Mouse (Mus musculus): ENCODE results near the gene Lipa.

Gene Lipa

DNA sequence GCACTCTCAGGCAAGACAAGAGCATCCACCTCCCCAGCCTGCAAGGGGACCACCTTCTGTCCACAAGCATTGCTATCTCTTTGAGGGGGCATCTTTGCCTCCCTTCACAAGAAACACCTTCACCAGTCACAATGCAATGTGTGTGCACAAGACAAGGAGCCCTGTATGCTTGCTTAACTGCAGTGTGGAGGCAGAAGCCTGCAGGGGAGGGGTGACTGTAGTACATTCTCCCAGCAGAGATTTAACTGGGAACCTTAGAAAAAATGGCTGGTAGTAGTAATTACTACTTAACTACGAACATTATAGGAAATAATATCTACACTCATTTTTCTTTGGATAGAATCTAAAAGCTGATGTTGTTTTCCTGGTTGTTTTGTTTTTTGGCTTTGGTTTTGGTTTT lies 5.3 kb downstream of the Lipa start:
- DNase-seq (ENCODE audit: low spot score), result no peak

GRCm38 (mm10) chr19:34521361-34521760 lies 5.9 kb downstream of the Lipa start:
- DNase-seq (ENCODE audit: low spot score), result no peak

DNA sequence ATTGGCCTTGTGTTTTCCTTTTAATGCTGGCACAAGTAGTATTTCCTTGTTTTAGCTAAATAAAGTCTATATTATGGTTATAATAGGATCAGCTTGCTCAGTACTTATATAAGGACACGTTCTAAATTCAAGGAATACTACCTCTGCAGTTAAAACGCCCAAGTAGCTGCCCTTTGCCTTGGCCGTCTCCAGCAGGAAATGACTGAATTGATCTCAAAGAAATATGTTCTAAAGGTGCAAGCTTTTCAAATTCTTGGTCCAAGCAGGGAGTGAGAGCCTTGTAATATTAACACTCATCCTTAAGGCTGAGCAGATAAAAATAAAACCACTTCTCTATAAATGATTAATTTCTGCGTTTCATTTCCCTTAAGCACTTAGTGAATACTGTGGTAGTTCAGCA lies 7.2 kb downstream of the Lipa start:
- no peak for DNase-seq (ENCODE audit: low spot score)

DNA sequence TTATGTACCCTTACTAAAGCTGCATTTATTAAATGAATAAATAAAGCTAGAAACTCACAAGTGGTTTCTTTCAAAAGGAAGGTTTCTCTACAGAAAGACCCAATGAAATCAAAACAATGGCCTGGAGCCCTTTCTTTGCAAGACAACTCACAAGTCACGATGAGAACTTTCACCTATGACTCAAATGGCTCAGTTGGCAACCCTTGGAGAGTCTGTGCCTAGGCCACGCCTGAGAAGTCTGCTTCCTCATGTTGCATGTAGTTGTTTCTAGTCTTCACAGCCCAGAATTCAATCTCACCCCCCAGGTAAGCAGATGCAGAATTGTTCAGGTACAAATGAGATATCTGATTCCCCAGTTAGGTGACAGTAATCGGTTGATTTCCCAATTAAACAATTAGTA lies 7.6 kb downstream of the Lipa start:
- no peak for DNase-seq (ENCODE audit: low spot score)

DNA sequence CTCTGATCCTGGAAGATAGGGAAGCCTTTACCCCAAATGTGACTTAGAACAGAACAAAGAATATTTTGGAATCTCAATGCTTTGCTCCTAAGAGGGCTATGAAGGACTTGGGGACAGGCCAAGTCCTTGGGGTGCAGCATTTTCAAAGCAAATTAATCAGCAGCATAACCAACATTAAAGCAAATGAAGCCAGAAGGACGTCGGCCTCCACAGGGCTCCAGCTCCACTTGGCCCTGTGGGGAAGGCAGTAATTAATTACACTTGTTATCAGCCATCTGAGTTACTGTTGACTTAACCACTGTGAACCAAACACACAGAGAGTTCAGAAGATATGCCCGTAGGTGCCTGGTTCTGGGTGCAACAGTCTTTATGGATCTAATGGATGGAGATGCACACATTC lies 8.5 kb downstream of the Lipa start:
- DNase-seq (ENCODE audit: low spot score), result no peak

GRCm38 (mm10) chr19:34517812-34518594 lies 9.3 kb downstream of the Lipa start:
- no peak for DNase-seq (ENCODE audit: low spot score)

DNA sequence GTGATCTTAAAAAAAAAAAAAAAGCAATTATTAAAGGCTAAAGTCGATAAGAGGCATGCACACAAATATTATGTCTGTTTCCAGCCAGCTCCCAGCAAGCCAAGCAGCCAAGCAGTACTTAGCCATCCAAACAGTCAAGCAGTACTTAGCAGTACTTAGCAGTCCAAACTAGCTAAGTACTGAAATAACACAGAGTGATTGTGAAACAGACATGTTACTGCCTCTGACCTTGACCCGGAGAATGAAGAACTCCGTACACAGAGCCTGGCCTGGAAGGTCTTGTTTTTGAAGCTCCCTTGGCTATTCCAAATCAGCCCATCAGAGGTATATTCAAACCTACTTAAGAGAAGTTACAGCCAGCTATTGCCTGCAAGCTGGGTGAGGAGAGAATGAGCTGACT lies 10.1 kb downstream of the Lipa start:
- DNase-seq (ENCODE audit: low spot score), result no peak

- DNase-seq (ENCODE audit: low spot score), result no peak
These were observed 10.9 kb downstream of the Lipa start for GRCm38 (mm10) chr19:34516346-34516745.

DNA sequence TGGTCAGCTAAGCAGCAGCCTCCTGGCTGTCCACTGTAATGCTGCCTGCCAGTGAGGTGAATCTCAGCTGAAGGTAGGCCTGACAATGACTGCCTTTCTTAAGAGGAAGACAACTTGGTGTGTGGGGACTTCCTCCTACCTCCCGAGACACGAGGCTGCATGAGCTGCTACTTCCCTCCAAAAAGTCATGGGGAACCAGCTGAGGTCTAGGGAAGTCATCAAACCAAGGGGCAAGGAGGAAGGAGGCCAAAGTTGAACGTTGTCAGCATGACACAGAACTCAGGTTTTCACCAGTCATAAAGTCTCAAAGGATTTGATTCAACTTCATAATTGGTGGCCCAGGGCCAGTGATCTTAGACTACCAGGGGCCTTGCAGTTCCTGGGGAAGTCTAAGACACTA lies 11.6 kb downstream of the Lipa start:
- DNase-seq (ENCODE audit: low spot score), result no peak

DNA sequence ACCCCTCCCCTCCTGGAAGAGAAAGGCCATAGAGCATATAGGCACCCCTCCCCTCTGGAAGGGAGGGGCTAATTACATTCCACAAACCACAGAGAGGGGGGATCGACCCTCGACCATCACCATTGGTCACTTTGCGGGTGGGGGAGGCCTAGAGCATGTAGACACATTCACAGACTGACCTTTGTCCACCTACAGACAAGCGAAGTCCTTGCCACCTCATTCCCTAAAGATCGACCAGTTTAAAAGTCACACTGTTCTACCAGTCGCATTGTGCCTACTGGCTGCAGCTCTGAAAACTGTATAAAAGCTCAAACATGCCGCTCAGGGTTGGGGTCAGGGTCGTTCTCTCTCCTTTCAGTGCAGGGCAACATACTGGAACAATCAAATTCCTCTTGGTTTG lies 15.7 kb downstream of the Lipa start:
- peak; percentile 17 for DNase-seq (ENCODE audit: low spot score)

DNA sequence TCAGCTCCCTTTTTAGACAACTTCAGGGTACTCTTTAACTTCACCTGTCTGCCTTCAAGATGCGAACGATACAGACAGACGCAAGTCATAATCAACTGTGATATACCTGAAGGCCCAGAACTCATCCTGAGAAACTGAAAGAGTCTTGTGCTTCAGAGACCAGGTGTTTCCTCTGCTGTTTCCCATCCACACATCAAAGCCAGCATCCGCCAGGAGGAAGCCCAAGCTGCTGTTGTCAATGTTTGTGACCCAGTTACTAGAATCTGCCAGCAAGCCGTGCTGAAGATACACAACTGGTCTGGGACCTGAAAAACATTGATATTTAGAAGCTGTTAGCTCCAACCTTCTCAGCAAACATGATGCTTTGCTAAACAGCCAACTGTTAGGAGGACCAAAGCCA lies 16.6 kb downstream of the Lipa start:
- DNase-seq (ENCODE audit: low spot score), result no peak

DNA sequence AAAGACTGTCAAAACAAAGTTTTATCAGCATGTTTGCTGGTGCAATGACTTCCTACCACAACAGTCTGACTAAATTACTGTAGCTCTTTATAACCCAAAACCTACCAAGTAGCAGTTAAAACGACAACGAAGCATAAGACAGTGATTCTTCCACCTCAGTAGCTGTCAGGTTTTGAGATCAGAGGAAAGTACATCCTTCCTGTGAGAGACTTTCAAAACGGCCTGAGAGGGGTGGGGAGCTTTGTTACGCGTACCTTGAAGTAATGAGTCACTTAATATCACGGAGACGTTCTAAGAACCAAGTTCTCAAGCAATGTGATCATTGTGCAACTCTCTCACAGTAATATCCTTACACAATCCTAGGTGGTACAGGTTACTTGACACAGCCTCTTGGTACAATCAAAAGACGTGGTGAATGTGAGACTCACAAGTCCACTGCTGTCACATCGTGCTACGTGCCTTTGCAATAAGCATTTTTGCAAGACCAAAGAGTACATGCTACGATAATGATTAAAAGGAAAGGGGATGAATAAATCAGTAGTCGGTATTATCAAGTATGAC lies 22.0 kb downstream of the Lipa start:
- no peak for DNase-seq (ENCODE audit: low spot score)

DNA sequence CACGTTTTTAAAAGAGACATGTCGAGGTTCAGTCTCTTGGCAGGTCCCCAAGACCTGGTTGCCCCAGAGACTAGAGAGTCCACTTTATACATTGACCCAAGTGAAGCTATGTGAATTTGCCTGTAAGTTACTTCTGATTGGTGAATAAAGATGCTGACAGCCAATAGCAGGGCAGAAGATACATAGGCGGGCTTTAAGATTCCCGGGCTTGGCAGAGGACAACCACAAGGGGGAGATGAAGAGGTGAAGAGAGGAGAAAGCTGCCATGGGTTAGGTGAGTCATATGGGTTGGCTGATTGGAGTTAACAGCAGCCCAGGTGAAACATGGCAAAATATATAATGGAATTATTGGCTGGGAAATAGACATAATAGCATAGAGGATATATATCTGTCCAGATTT lies 26.5 kb downstream of the Lipa start:
- DNase-seq (ENCODE audit: low spot score), result peak; percentile 77

- no peak for DNase-seq (ENCODE audit: low spot score)
These were observed 30.9 kb downstream of the Lipa start for GRCm38 (mm10) chr19:34496353-34496752.

DNA sequence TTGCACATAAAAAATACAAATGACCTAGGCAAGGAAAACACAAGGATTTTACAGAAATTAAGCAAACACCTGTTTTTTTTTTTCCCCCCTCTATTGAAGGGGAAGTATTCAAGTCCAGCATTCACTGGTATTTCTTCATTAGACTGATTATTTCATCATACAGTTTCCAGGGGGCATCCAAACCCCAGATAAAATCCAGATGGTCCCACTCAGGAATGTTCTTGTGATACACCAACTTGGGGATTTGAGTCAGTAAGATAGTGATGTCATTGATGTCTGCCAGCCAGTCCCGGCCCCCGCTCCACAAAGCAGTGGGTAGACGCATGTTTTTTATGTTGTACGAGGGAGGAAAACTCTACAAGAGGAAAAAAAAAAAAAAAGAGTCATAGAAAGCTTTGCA lies 33.4 kb downstream of the Lipa start:
- DNase-seq (ENCODE audit: low spot score), result no peak

GRCm38 (mm10) chr19:34483547-34483946 lies 43.7 kb downstream of the Lipa start:
- peak; percentile 86 for DNase-seq (ENCODE audit: low spot score)

- DNase-seq (ENCODE audit: low spot score), result peak; percentile 80
These were observed 52.0 kb downstream of the Lipa start, which contains the start of gene Ch25h for GRCm38 (mm10) chr19:34474991-34475971. Gene Ch25h, minus strand, starts transcription at chr19:34475164.

GRCm38 (mm10) chr19:34474228-34474990 lies 52.9 kb downstream of the Lipa start:
- peak; percentile 15 for DNase-seq (ENCODE audit: low spot score)

DNA sequence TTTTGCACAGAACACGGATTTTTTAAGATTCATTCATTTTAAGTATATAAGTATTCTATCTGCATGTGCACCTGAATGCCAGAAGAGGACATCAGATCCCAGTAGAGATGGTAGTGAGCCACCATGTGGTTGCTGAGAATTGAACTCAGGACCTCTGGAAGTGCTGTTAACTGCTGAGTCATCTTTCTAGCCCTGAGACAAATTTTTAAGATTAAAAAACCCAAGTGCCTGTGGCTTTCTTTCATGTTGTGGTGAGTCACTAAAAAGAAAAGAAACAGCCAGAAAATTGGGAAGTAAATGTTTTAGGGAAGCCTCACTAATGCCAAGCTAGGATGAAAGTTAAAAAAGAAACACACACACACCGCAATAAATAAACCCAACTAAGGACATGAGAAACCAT lies 55.6 kb downstream of the Lipa start:
- no peak for DNase-seq (ENCODE audit: low spot score)

DNA sequence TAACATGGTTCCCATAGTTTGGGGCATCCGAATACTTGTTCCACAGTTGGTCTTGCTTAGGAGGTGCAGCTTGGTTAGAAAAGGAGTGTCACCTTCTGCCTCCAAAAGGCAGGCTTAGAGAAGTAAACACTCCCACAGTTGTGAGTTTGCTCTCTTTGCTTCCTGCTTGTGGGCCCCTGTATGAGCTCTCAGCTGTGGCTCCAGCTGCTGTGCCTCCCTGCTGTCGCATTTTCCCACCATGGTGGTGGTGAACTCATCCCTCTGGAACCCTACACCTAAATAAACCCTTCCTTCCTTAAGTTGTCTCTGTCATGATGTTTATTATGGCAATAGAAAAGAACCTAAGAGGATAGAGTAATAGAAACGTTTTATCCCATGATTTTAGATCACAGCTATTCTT lies 58.5 kb downstream of the Lipa start:
- DNase-seq (ENCODE audit: low spot score), result no peak

- no peak for DNase-seq (ENCODE audit: low spot score)
These were observed 59.1 kb downstream of the Lipa start for GRCm38 (mm10) chr19:34468216-34468615.

DNA sequence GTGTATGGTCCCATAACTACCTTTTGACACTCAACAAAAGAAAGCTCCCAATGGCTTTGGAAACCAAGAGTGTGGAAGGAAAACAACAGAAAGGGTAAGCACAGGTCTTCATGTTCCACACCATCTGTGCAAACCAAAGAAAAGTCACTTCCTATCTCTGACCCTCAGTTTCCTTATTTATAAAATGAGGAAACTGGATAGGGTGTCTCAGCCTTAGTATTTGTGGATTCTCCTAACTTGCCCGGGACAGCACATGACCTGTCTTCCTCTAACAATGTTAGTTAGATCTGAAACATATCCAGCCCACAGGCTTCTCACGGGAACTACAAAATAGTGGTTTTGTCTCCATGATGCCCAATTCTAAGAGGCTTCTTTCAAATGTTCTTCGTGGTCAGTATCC lies 62.8 kb downstream of the Lipa start:
- DNase-seq (ENCODE audit: low spot score), result no peak
